Mouse (Mus musculus): Measurements from ENCODE around the gene Brd3.

Brd3 gene

GRCm38 (mm10) chr2:27425751-27426405 is 81.6 kb downstream of the Brd3 start:
- no peak for DNase-seq (ENCODE audit: low spot score)

- DNase-seq (ENCODE audit: low spot score), result no peak
Measured at GRCm38 (mm10) chr2:27425161-27425611, 82.3 kb downstream of the Brd3 start.

GRCm38 (mm10) chr2:27423596-27423995 is 83.9 kb downstream of the Brd3 start:
- no peak for DNase-seq (ENCODE audit: low spot score)

GRCm38 (mm10) chr2:27421293-27422068 is 86.0 kb downstream of the Brd3 start:
- no peak for DNase-seq (ENCODE audit: low spot score)

GRCm38 (mm10) chr2:27418577-27419070 is 88.8 kb downstream of the Brd3 start:
- DNase-seq (ENCODE audit: low spot score), result no peak

GRCm38 (mm10) chr2:27417648-27418153 is 89.8 kb downstream of the Brd3 start:
- no peak for DNase-seq (ENCODE audit: low spot score)

- DNase-seq (ENCODE audit: low spot score), result no peak
Measured at GRCm38 (mm10) chr2:27416425-27416824, 91.0 kb downstream of the Brd3 start.

- DNase-seq (ENCODE audit: low spot score), result no peak
Measured at GRCm38 (mm10) chr2:27415060-27415783, 92.2 kb downstream of the Brd3 start.

GRCm38 (mm10) chr2:27413936-27414657 is 93.4 kb downstream of the Brd3 start:
- no peak for DNase-seq (ENCODE audit: low spot score)

- no peak for DNase-seq (ENCODE audit: low spot score)
Measured at GRCm38 (mm10) chr2:27413582-27413935, 93.9 kb downstream of the Brd3 start.

- no peak for DNase-seq (ENCODE audit: low spot score)
Measured at GRCm38 (mm10) chr2:27412245-27412800, 95.1 kb downstream of the Brd3 start.

- no peak for DNase-seq (ENCODE audit: low spot score)
Measured at GRCm38 (mm10) chr2:27411688-27412174, 95.7 kb downstream of the Brd3 start.

- no peak for DNase-seq (ENCODE audit: low spot score)
Measured at GRCm38 (mm10) chr2:27410518-27411140, 96.8 kb downstream of the Brd3 start.

- DNase-seq (ENCODE audit: low spot score), result no peak
Measured at GRCm38 (mm10) chr2:27408194-27408593, 99.3 kb downstream of the Brd3 start.

GRCm38 (mm10) chr2:27406928-27407327 is 100.5 kb downstream of the Brd3 start:
- DNase-seq (ENCODE audit: low spot score), result no peak

- no peak for DNase-seq (ENCODE audit: low spot score)
Measured at GRCm38 (mm10) chr2:27405094-27405884, 102.2 kb downstream of the Brd3 start.

GRCm38 (mm10) chr2:27404375-27405093 is 102.9 kb downstream of the Brd3 start:
- no peak for DNase-seq (ENCODE audit: low spot score)

GRCm38 (mm10) chr2:27401544-27401943 is 105.9 kb downstream of the Brd3 start:
- no peak for DNase-seq (ENCODE audit: low spot score)

- no peak for DNase-seq (ENCODE audit: low spot score)
Measured at GRCm38 (mm10) chr2:27400083-27400482, 107.4 kb downstream of the Brd3 start.

Data from urinary bladder, postnatal 10 days (tissue).